ENCODE assay signal across 7 mouse cellular contexts in genomic region chr11:76889339-76890164, GRCm38 (mm10). TPM values are rescaled to one million over a fixed set of nuclear protein-coding genes. Genes with fewer than 3 reads are reported as not detected.
DNase-seq lines count a peak whose midpoint lies in the region; ATAC-seq and TF ChIP-seq lines count a peak whose summit lies in the region.

No protein-coding gene starts in this region.

- no peaks in the 10 kb centered on the region for H3K9me3 ChIP-seq in intestine, postnatal 0 days (ENCODE audit: control insufficient read depth)
- H3K9me3 ChIP-seq in lung, embryonic 16.5 days (ENCODE audit: control insufficient read depth, low read length): no peaks in the 10 kb centered on the region

- H3K4me3 ChIP-seq in intestine, postnatal 0 days (ENCODE audit: low read depth, low read length): no peak overlapping the region
- no peak overlapping the region for H3K4me3 ChIP-seq in lung, embryonic 16.5 days (ENCODE audit: low read length)

- H3K4me2 ChIP-seq in intestine, postnatal 0 days (replicated peaks; ENCODE audit: low read depth): peak overlapping the region; percentile 30
- peak overlapping the region; percentile 19; the same call in 1 of the 2 replicates for H3K4me2 ChIP-seq in lung, embryonic 16.5 days (ENCODE audit: low read depth, low read length)

- no peaks in the 10 kb centered on the region for H3K4me1 ChIP-seq in intestine, postnatal 0 days (replicated peaks; ENCODE audit: control insufficient read depth, insufficient read depth, low read length)
- peaks cover 23% of the 10 kb centered on the region for H3K4me1 ChIP-seq in lung, embryonic 16.5 days (replicated peaks; ENCODE audit: control insufficient read depth, insufficient read depth, low read length)

- 19% methylated on average over 10 of the region's 10 CpGs for WGBS in intestine, postnatal 0 days
- WGBS in lung, embryonic 16.5 days: 29% methylated on average over 10 of the region's 10 CpGs

- no peak overlapping the region for H3K27ac ChIP-seq in intestine, postnatal 0 days (ENCODE audit: low read depth, low read length)
- H3K27ac ChIP-seq in lung, embryonic 16.5 days (ENCODE audit: low read length): peak overlapping the region; percentile 78

- no peaks in the 10 kb centered on the region for H3K36me3 ChIP-seq in intestine, postnatal 0 days (ENCODE audit: control insufficient read depth, insufficient read depth)
- no peaks in the 10 kb centered on the region for H3K36me3 ChIP-seq in lung, embryonic 16.5 days (ENCODE audit: control insufficient read depth, insufficient read depth, low read length)

- peak; percentile 53 for ATAC-seq in activated CD4-positive, CD25-positive, alpha-beta regulatory T cell, adult 4 months
- peak; percentile 58 for ATAC-seq in intestine, postnatal 0 days
- ATAC-seq in lung, embryonic 16.5 days (ENCODE audit: low read depth): peak; percentile 35; the same call in 1 of the 2 replicates

- no peak for TF ChIP-seq CTCF in intestine, postnatal 0 days (IDR thresholded peaks at IDR 0.05; ENCODE audit: low read depth)

- peak; percentile 19 for DNase-seq in c-Kit-positive CD71-negative TER-119-negative erythroid progenitor cells, embryonic 14.5 days (ENCODE audit: low read depth)
- DNase-seq in thymus, postnatal 14 days: peak; percentile 61
- DNase-seq in adipocyte (ENCODE audit: low spot score): no peak
- DNase-seq in right cerebral cortex, adult 2 months (ENCODE audit: low spot score in 2 of 2): no peak

- no peak overlapping the region for H3K9ac ChIP-seq in intestine, postnatal 0 days (ENCODE audit: low read depth, low read length)
- H3K9ac ChIP-seq in lung, embryonic 16.5 days (ENCODE audit: low read length): no peak overlapping the region

- no peaks in the 10 kb centered on the region for H3K27me3 ChIP-seq in intestine, postnatal 0 days (replicated peaks; ENCODE audit: control insufficient read depth, insufficient read depth, low read length)
- no peaks in the 10 kb centered on the region for H3K27me3 ChIP-seq in lung, embryonic 16.5 days (ENCODE audit: control insufficient read depth, insufficient read depth, low read depth, low read length)

RNA-seq across cellular contexts. Expression of gene Tmigd1, which starts 12.4 kb away (rescaled TPM):
- 1 to 10 TPM; 1.8 to 2.5 TPM for polyA plus RNA-seq in activated CD4-positive, CD25-positive, alpha-beta regulatory T cell, adult 4 months (2017; shearing (Covaris generic))
- polyA plus RNA-seq in intestine, postnatal 0 days (2015; fragmentation: Nextera tagmentation; extraction: Ambion mirVana): 55.0 and 64.1 TPM in 2 replicates
- polyA plus RNA-seq in lung, embryonic 16.5 days (2015; fragmentation: Nextera tagmentation; extraction: Ambion mirVana): 0.11 and 0.47 TPM in 2 replicates

RNA-seq across cellular contexts. Expression of gene Blmh, which starts 35.1 kb away (rescaled TPM):
- polyA plus RNA-seq in activated CD4-positive, CD25-positive, alpha-beta regulatory T cell, adult 4 months (2017; shearing (Covaris generic)): 10 to 100 TPM; 77.1 to 98.7 TPM
- 56.7 and 60.9 TPM in 2 replicates for polyA plus RNA-seq in intestine, postnatal 0 days (2015; fragmentation: Nextera tagmentation; extraction: Ambion mirVana)
- polyA plus RNA-seq in lung, embryonic 16.5 days (2015; fragmentation: Nextera tagmentation; extraction: Ambion mirVana): 163 and 165 TPM in 2 replicates

RNA-seq across cellular contexts. Expression of gene Cpd, which starts 42.7 kb away (rescaled TPM):
- polyA plus RNA-seq in activated CD4-positive, CD25-positive, alpha-beta regulatory T cell, adult 4 months (2017; shearing (Covaris generic)): 1 to 10 TPM; 4.8 to 6.1 TPM
- 10.1 and 11.0 TPM in 2 replicates for polyA plus RNA-seq in intestine, postnatal 0 days (2015; fragmentation: Nextera tagmentation; extraction: Ambion mirVana)
- 12.6 and 13.4 TPM in 2 replicates for polyA plus RNA-seq in lung, embryonic 16.5 days (2015; fragmentation: Nextera tagmentation; extraction: Ambion mirVana)

Comparison
In these comparisons a context has a peak if more than half of its experiments do, and no peak if none do; other contexts are left out.
1. DNase-seq: peak in c-Kit-positive CD71-negative TER-119-negative erythroid progenitor cells, embryonic 14.5 days (single experiment) and thymus, postnatal 14 days (single experiment); none in adipocyte (single experiment) and right cerebral cortex, adult 2 months (0 of 2).
2. RNA of gene Tmigd1, which starts 12.4 kb away (polyA plus RNA-seq): 55.0 to 64.1 TPM in intestine, postnatal 0 days; 1.8 to 2.5 TPM in activated CD4-positive, CD25-positive, alpha-beta regulatory T cell, adult 4 months and 0.11 to 0.47 TPM in lung, embryonic 16.5 days; every median in the first group is over 10 times any median in the second.
3. Peak in every context shown above with its lines, with median percentiles within 50 percentile points of each other: ATAC-seq.